Mouse (Mus musculus) heart, postnatal 0 days (tissue): ENCODE measurements around the gene Plpp3.

Experiments
- CTCF ChIP-seq: IDR thresholded peaks from 2 replicates; pipeline ENCODE4 v1.5.1; 2016; ENCODE audit warnings: antibody characterized with exemption, control low read depth, low read depth
- EP300 ChIP-seq: IDR thresholded peaks from 2 replicates; pipeline ENCODE4 v1.6.1; 2016; ENCODE audit warnings: antibody characterized with exemption, low read depth

- TF ChIP-seq CTCF (no peak), EP300 (no peak)
Observed at GRCm38 (mm10) chr4:105214438-105214837, 57.3 kb downstream of the Plpp3 start.
